Mouse (Mus musculus): ENCODE measurements around the gene Zfp668. TPM values are rescaled to one million over a fixed set of nuclear protein-coding genes. Genes with fewer than 3 reads are reported as not detected.
"Not testable (repeated sequence)": the region's sequence is repeated elsewhere in the genome, so short reads cannot be mapped to it uniquely, and the experiment has no call there.

Zfp668 gene
- polyA plus RNA-seq, 1 experiment from 2014 or later = 23.3 TPM

DNA sequence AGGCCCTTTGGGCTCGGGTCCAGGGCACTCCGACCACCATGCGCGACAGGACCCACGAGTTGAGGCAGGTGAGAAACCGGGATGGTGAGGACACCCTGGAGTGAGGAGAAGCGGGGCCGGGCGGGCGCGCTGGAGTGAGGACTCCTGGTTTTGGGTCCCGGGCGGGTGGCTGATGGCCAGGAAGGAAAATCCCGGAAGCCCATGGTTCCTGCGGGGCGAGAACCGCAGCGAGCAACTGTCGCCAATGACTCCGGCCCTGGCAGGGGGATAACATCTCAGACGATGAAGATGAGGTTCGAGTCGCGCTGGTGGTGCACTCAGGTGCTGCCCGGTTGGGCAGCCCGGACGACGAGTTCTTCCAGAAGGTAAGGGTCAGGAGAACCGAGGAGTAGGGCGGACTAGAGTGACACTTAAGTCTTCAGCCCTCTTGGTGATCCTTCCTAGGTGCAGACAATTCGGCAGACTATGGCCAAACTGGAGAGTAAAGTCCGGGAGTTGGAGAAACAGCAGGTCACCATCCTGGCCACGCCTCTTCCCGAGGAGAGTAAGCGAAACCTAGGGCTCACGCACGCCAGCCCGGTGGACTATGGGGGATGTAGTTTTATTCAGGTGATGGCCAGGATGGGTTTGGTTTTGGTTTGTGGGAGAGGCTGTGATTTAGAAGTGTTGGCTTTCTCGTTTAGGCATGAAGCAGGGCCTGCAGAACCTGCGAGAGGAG lies 34.5 kb downstream of the Zfp668 start:
- peak overlapping the region; percentile 57 for H3K9ac ChIP-seq (ENCODE audit: low read depth, low read length)
- H3K4me3 ChIP-seq (ENCODE audit: low read depth, low read length) = peak overlapping the region; percentile 64
- H3K9me3 ChIP-seq (ENCODE audit: control insufficient read depth, low read length) = no peaks in the 10 kb centered on the region
- DNase-seq (ENCODE audit: low spot score) (peak; percentile 80), ATAC-seq (ENCODE audit: low FRiP score) (peak; percentile 69)
- peak overlapping the region; percentile 99 for H3K4me2 ChIP-seq (replicated peaks; ENCODE audit: low read depth, low read length)
- H3K27me3 ChIP-seq (ENCODE audit: control insufficient read depth, insufficient read depth, low read length) = no peaks in the 10 kb centered on the region
- WGBS = under 1% methylated on average over 40 of the region's 40 CpGs
- H3K4me1 ChIP-seq (replicated peaks; ENCODE audit: control insufficient read depth, insufficient read depth, low read length) = no peaks in the 10 kb centered on the region; the same call in 1 of the 2 replicates
- 0 out of 2 replicates have a peak overlapping the region, but pooled peaks have one; percentile 7 for H3K27ac ChIP-seq (ENCODE audit: low read depth, low read length)
- no peaks in the 10 kb centered on the region; the same call in 1 of the 2 replicates for H3K36me3 ChIP-seq (ENCODE audit: control insufficient read depth, insufficient read depth, low read length)

GRCm38 (mm10) chr7:127841340-127842000 lies 35.2 kb downstream of the Zfp668 start:
- no peaks in the 10 kb centered on the region for H3K27me3 ChIP-seq (ENCODE audit: control insufficient read depth, insufficient read depth, low read length)
- H3K9ac ChIP-seq (ENCODE audit: low read depth, low read length) = peak overlapping the region; percentile 57
- no peaks in the 10 kb centered on the region for H3K9me3 ChIP-seq (ENCODE audit: control insufficient read depth, low read length)
- H3K4me1 ChIP-seq (replicated peaks; ENCODE audit: control insufficient read depth, insufficient read depth, low read length) = no peaks in the 10 kb centered on the region; the same call in 1 of the 2 replicates
- H3K4me2 ChIP-seq (replicated peaks; ENCODE audit: low read depth, low read length) = peak overlapping the region; percentile 99
- no peaks in the 10 kb centered on the region; the same call in 1 of the 2 replicates for H3K36me3 ChIP-seq (ENCODE audit: control insufficient read depth, insufficient read depth, low read length)
- WGBS = under 1% methylated on average over 46 of the region's 46 CpGs
- peak overlapping the region; percentile 64 for H3K4me3 ChIP-seq (ENCODE audit: low read depth, low read length)
- peak overlapping the region; percentile 77 for H3K27ac ChIP-seq (ENCODE audit: low read depth, low read length)
- ATAC-seq (ENCODE audit: low FRiP score) = peak; percentile 92
- DNase-seq (ENCODE audit: low spot score) = peak; percentile 93

DNA sequence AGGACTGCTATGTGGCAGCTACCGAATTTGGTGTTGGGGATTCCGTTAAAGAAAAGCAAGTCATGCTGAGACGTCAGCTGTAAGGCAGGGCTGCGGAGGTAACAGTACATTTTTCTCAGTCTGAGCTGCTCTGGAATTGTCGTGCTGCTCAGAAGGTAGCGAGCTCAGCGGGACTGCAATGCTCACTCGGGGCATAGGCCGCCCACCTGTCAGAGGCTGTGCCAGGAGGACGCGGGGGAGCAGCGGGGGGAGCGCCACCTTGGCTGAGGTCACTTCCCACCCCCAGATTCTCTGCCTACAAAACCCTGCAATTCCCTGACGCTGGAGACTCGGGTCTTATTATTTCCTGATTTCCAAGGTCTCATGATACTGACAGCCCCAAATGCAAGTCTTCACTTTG lies 35.7 kb downstream of the Zfp668 start:
- peak overlapping the region; percentile 57 for H3K9ac ChIP-seq (ENCODE audit: low read depth, low read length)
- H3K27me3 ChIP-seq (ENCODE audit: control insufficient read depth, insufficient read depth, low read length) = no peaks in the 10 kb centered on the region
- no peaks in the 10 kb centered on the region for H3K9me3 ChIP-seq (ENCODE audit: control insufficient read depth, low read length)
- peak overlapping the region; percentile 64 for H3K4me3 ChIP-seq (ENCODE audit: low read depth, low read length)
- DNase-seq (ENCODE audit: low spot score) (peak; percentile 9), ATAC-seq (ENCODE audit: low FRiP score) (peak; percentile 23; the same call in 1 of the 2 replicates)
- H3K4me2 ChIP-seq (replicated peaks; ENCODE audit: low read depth, low read length) = peak overlapping the region; percentile 99
- WGBS = 4% methylated on average over 15 of the region's 15 CpGs
- no peaks in the 10 kb centered on the region; the same call in 1 of the 2 replicates for H3K36me3 ChIP-seq (ENCODE audit: control insufficient read depth, insufficient read depth, low read length)
- peak overlapping the region; percentile 77 for H3K27ac ChIP-seq (ENCODE audit: low read depth, low read length)
- no peaks in the 10 kb centered on the region; the same call in 1 of the 2 replicates for H3K4me1 ChIP-seq (replicated peaks; ENCODE audit: control insufficient read depth, insufficient read depth, low read length)

DNA sequence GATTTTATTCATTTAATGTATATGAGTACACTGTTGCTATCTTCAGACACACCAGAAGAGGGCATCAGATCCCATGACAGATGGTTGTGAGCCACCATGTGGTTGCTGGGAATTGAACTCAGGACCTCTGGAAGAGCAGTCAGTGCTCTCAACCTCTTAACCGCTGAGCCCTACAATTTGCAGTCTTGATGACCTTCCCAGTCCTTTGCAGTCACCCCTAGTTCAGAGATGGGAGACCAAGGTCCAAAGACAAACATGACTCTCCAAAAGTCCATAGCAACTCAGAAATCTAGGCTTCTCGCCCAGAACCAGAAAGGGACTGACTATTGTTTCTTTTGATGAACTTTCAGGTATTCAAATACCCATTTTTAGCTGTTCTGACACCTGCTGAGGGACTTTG lies 36.6 kb downstream of the Zfp668 start:
- not testable (repeated sequence) for H3K4me3 ChIP-seq (ENCODE audit: low read depth, low read length); H3K9ac ChIP-seq (ENCODE audit: low read depth, low read length); H3K4me1 ChIP-seq (replicated peaks; ENCODE audit: control insufficient read depth, insufficient read depth, low read length); H3K27me3 ChIP-seq (ENCODE audit: control insufficient read depth, insufficient read depth, low read length); DNase-seq (ENCODE audit: low spot score); H3K4me2 ChIP-seq (replicated peaks; ENCODE audit: low read depth, low read length); H3K27ac ChIP-seq (ENCODE audit: low read depth, low read length); H3K9me3 ChIP-seq (ENCODE audit: control insufficient read depth, low read length); ATAC-seq (ENCODE audit: low FRiP score); H3K36me3 ChIP-seq (ENCODE audit: control insufficient read depth, insufficient read depth, low read length)
- WGBS = 87% methylated on average over 2 of the region's 2 CpGs

DNA sequence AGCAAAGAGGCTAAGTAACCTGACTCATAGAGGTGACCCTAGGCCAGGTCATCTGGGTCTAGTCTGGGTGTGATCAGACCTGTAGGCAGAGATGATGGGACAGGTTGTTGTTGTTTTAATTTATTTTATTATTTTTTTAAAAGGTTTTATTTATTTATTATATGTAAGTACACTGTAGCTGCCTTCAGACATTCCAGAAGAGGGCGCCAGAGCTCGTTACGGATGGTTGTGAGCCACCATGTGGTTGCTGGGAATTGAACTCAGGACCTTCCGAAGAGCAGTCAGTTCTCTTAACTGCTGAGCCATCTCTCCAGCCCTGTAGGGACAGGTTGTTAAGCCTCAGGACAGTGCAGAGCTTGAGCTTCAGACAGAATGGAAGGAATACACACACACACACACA lies 38.8 kb downstream of the Zfp668 start:
- 82% methylated on average over 4 of the region's 4 CpGs for WGBS
- not testable (repeated sequence) for H3K4me3 ChIP-seq (ENCODE audit: low read depth, low read length); H3K9ac ChIP-seq (ENCODE audit: low read depth, low read length); H3K4me2 ChIP-seq (replicated peaks; ENCODE audit: low read depth, low read length); H3K36me3 ChIP-seq (ENCODE audit: control insufficient read depth, insufficient read depth, low read length); ATAC-seq (ENCODE audit: low FRiP score); H3K27me3 ChIP-seq (ENCODE audit: control insufficient read depth, insufficient read depth, low read length); H3K9me3 ChIP-seq (ENCODE audit: control insufficient read depth, low read length); H3K27ac ChIP-seq (ENCODE audit: low read depth, low read length); H3K4me1 ChIP-seq (replicated peaks; ENCODE audit: control insufficient read depth, insufficient read depth, low read length); DNase-seq (ENCODE audit: low spot score)

DNA sequence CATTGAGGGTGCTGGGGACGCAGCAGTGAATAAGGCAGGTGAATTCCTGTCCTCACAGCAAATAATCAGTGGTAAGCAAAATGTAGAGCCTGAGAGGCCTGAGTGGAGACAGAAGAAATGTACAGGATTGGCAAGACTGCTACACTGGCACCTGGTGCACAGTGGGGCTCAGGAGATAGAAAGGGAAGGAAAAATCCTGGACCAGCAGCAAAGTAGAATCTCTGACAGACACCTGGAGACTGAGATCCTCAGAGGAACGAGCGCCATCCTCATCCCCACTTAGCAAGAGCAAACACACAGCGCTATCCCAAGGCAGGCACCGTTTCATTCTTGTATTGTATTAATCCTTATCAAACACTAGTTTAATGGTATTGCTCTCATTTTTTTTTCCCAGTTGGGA lies 39.2 kb downstream of the Zfp668 start:
- no peak overlapping the region for H3K4me2 ChIP-seq (replicated peaks; ENCODE audit: low read depth, low read length)

GRCm38 (mm10) chr7:127835550-127835949 lies 41.1 kb downstream of the Zfp668 start:
- ATAC-seq (ENCODE audit: low FRiP score) (no peak), DNase-seq (ENCODE audit: low spot score) (no peak)
- no peak overlapping the region for H3K4me2 ChIP-seq (replicated peaks; ENCODE audit: low read depth, low read length)
- H3K4me3 ChIP-seq (ENCODE audit: low read depth, low read length) = no peak overlapping the region
- H3K4me1 ChIP-seq (replicated peaks; ENCODE audit: control insufficient read depth, insufficient read depth, low read length) = no peaks in the 10 kb centered on the region
- WGBS = 84% methylated on average over 2 of the region's 2 CpGs
- no peak overlapping the region for H3K9ac ChIP-seq (ENCODE audit: low read depth, low read length)
- H3K27me3 ChIP-seq (ENCODE audit: control insufficient read depth, insufficient read depth, low read length) = no peaks in the 10 kb centered on the region
- no peak overlapping the region for H3K27ac ChIP-seq (ENCODE audit: low read depth, low read length)
- no peaks in the 10 kb centered on the region for H3K36me3 ChIP-seq (ENCODE audit: control insufficient read depth, insufficient read depth, low read length)
- H3K9me3 ChIP-seq (ENCODE audit: control insufficient read depth, low read length) = no peaks in the 10 kb centered on the region

More for the DNA sequence above, 39.2 kb downstream of the Zfp668 start:
- Histone ChIP-seq H3K4me3 (ENCODE audit: low read depth, low read length) (no peak overlapping the region), H3K27ac (ENCODE audit: low read depth, low read length) (no peak overlapping the region), H3K36me3 (ENCODE audit: control insufficient read depth, insufficient read depth, low read length) (no peaks in the 10 kb centered on the region), H3K9me3 (ENCODE audit: control insufficient read depth, low read length) (no peaks in the 10 kb centered on the region), H3K9ac (ENCODE audit: low read depth, low read length) (no peak overlapping the region), H3K27me3 (ENCODE audit: control insufficient read depth, insufficient read depth, low read length) (no peaks in the 10 kb centered on the region), H3K4me1 (replicated peaks; ENCODE audit: control insufficient read depth, insufficient read depth, low read length) (no peaks in the 10 kb centered on the region; the same call in 1 of the 2 replicates)
- WGBS = 91% methylated on average over 5 of the region's 5 CpGs
- DNase-seq (ENCODE audit: low spot score) = no peak
- no peak for ATAC-seq (ENCODE audit: low FRiP score)

DNA sequence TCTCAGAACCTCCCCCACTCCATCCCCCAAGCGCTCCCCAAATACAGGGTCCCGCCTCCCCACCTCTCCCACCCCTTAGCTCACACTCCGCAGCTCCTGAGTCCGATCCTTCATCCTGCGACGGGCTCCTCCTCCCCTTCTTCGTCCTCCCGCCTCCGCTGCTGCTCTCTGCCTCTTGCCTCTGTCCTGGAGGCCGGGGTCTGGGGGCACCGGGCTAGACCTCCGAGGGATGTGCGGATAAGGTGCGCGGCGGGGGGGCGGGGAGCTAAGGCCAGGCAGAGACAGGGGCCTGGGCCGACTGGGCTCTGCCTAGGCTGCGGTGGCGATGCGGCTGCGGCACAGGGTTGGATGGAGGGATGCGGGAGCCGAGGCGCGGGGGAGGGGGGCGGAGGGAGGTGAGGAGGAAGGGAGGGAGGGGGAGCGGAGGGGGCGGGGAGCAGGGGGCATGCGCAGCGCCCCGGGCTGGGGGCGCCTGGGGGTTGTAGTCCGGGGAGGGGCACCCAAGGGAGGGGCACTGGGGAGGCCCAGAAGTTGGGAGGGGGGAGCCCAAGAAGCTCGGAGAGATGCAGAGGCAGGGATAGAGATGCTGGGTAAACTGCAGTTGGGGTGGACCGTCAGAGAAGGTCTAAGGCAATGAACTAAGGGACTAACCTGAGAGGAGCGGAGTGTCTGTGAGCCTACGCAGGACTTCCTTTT lies 52.3 kb downstream of the Zfp668 start, which contains the start of the genes Stx4a and Stx1b:
Stx4a (plus strand) TSS at position 119 of the 696 bp plus-strand sequence.
Stx1b (minus strand) TSS at position 374 of the 696 bp plus-strand sequence.
- no peaks in the 10 kb centered on the region for H3K4me1 ChIP-seq (replicated peaks; ENCODE audit: control insufficient read depth, insufficient read depth, low read length)
- peak; percentile 87 for ATAC-seq (ENCODE audit: low FRiP score)
- peak within 1 kb of the TSS; percentile 78 for H3K9ac ChIP-seq (ENCODE audit: low read depth, low read length)
- H3K4me3 ChIP-seq (ENCODE audit: low read depth, low read length) = peak within 1 kb of the TSS; percentile 64
- peak within 1 kb of the TSS; percentile 72 for H3K4me2 ChIP-seq (replicated peaks; ENCODE audit: low read depth, low read length)
- H3K27me3 ChIP-seq (ENCODE audit: control insufficient read depth, insufficient read depth, low read length) = no peaks in the 10 kb centered on the region
- no peaks in the 10 kb centered on the region for H3K9me3 ChIP-seq (ENCODE audit: control insufficient read depth, low read length)
- peak within 1 kb of the TSS; percentile 77 for H3K27ac ChIP-seq (ENCODE audit: low read depth, low read length)
- 6% methylated on average over 21 of the region's 38 CpGs for WGBS
- DNase-seq (ENCODE audit: low spot score) = peak; percentile 82
- no peaks in the 10 kb centered on the region for H3K36me3 ChIP-seq (ENCODE audit: control insufficient read depth, insufficient read depth, low read length)
